9 mouse cellular contexts compared by ENCODE assay signal in the genomic region with DNA sequence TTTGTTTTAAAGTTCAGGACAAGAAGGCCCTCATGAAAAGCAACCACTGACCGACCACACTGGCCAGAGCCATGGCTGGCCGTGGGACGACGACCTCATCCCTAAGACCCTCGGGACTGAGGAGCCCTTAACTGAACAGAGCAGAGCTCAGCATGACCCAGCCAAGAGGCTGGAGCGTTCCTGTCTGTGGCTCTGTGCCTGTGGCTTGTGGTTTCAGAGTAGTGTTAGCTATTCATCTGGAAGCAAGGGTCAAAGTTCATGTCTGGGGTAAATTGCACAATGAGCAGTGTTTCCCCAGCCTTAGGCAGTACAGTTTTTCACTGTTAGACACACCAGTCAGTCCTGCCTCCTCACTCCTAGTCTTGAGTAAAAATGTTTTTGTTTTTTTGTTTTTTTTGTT. TPM values are rescaled to one million over a fixed set of nuclear protein-coding genes. Genes with fewer than 3 reads are reported as not detected.
DNase-seq lines count a peak whose midpoint lies in the region; ATAC-seq and TF ChIP-seq lines count a peak whose summit lies in the region.
"Had no signal": no experiment of that assay in that cellular context is flagged by ENCODE, and none has a peak within 500 bp of the region (broad histone marks: within the 10 kb centered on the region; RNA-seq: fewer than 3 reads in every experiment).

No protein-coding gene starts in this region.

- 12% methylated on average over 6 of the region's 6 CpGs for WGBS in forebrain, embryonic 11.5 days
- WGBS in forebrain, embryonic 14.5 days, result 19% methylated on average over 6 of the region's 6 CpGs
- WGBS in intestine, embryonic 14.5 days, result 35% methylated on average over 6 of the region's 6 CpGs
- WGBS in liver, postnatal 0 days (ENCODE audit: insufficient replicate concordance), result 16% methylated on average over 6 of the region's 6 CpGs

- intact Hi-C loops in left cerebral cortex, postnatal 36 days (cut with DNase I), result loop anchor here (5.0 kb wide), 1 partner anchor 105 kb away; the partner anchor contains the start of gene Copg1

- no peak for TF ChIP-seq RAD21 in MEL (IDR thresholded peaks at IDR 0.05; ENCODE audit: low read depth, low read length)

- no peak overlapping the region for H3K4me2 ChIP-seq in forebrain, embryonic 11.5 days (ENCODE audit: low read depth, low read length, severe bottlenecking)
- no peak overlapping the region for H3K4me2 ChIP-seq in forebrain, embryonic 14.5 days (ENCODE audit: low read length)
- H3K4me2 ChIP-seq in intestine, embryonic 14.5 days (ENCODE audit: low read length), result no peak overlapping the region
- no peak overlapping the region for H3K4me2 ChIP-seq in liver, postnatal 0 days (ENCODE audit: low read depth, low read length)

- H3K79me2 ChIP-seq in MEL (ENCODE audit: control insufficient read depth, insufficient read depth, low read length, poor library complexity), result no peaks in the 10 kb centered on the region

- peak; percentile 52 for DNase-seq in forebrain, embryonic 11.5 days (ENCODE audit: low spot score)
- DNase-seq in forebrain, embryonic 14.5 days (ENCODE audit: low spot score), result no peak
- peak; percentile 48 for DNase-seq in MEL (ENCODE audit: low read depth, low spot score)
- no peak for DNase-seq in intestine, embryonic 14.5 days (ENCODE audit: low spot score)
- peak; percentile 72 for DNase-seq in liver, postnatal 0 days
- no peak for DNase-seq in thymus, postnatal 25 days
- no peak for DNase-seq in left cerebral cortex, postnatal 36 days (ENCODE audit: low spot score in 2 of 2)
- DNase-seq in cerebellum, adult 11-12 months, result no peak

- TF ChIP-seq EP300 in MEL (IDR thresholded peaks at IDR 0.05; ENCODE audit: low read depth in 1 of 2, low read length in 2 of 2), result no peak
- TF ChIP-seq EP300 in liver, postnatal 0 days (IDR thresholded peaks at IDR 0.05; ENCODE audit: low read depth), result no peak

- H3K4me3 ChIP-seq in forebrain, embryonic 11.5 days (ENCODE audit: low read depth, low read length), result no peak overlapping the region
- no peak overlapping the region for H3K4me3 ChIP-seq in forebrain, embryonic 14.5 days (ENCODE audit: low read depth, low read length)
- no peak overlapping the region for H3K4me3 ChIP-seq in MEL (ENCODE audit: control insufficient read depth in 1 of 2, insufficient read depth in 1 of 2, low read depth in 2 of 2, low read length in 2 of 2)
- H3K4me3 ChIP-seq in intestine, embryonic 14.5 days (ENCODE audit: low read depth, low read length), result no peak overlapping the region
- H3K4me3 ChIP-seq in liver, postnatal 0 days (ENCODE audit: low read depth, low read length), result no peak overlapping the region
- H3K4me3 ChIP-seq: erythroblast, embryonic 14.5 days had no signal

- H3K9me3 ChIP-seq in forebrain, embryonic 11.5 days (ENCODE audit: control insufficient read depth, low read length), result no peaks in the 10 kb centered on the region
- no peaks in the 10 kb centered on the region for H3K9me3 ChIP-seq in forebrain, embryonic 14.5 days (replicated peaks; ENCODE audit: control insufficient read depth, low read length)
- no peaks in the 10 kb centered on the region for H3K9me3 ChIP-seq in MEL (replicated peaks; ENCODE audit: insufficient read depth, low read length)
- H3K9me3 ChIP-seq in intestine, embryonic 14.5 days (ENCODE audit: control insufficient read depth, low read length), result no peaks in the 10 kb centered on the region
- H3K9me3 ChIP-seq in liver, postnatal 0 days (ENCODE audit: low read length), result no peaks in the 10 kb centered on the region

- no peak for TF ChIP-seq POLR2A in MEL (IDR thresholded peaks at IDR 0.05; ENCODE audit: control insufficient read depth in 1 of 2, insufficient read depth in 1 of 2, low read depth in 1 of 2, low read length in 2 of 2, poor library complexity in 1 of 2)

- H3K4me1 ChIP-seq in forebrain, embryonic 11.5 days (replicated peaks; ENCODE audit: control insufficient read depth, insufficient read depth, low read length), result peaks cover 25% of the 10 kb centered on the region
- peaks cover 25% of the 10 kb centered on the region for H3K4me1 ChIP-seq in forebrain, embryonic 14.5 days (ENCODE audit: control insufficient read depth, insufficient read depth, low read length)
- H3K4me1 ChIP-seq in MEL (ENCODE audit: control insufficient read depth in 1 of 2, insufficient read depth in 2 of 2, low read length in 2 of 2), result peaks cover 16 to 23% of the 10 kb centered on the region in 2 experiments
- H3K4me1 ChIP-seq in intestine, embryonic 14.5 days (replicated peaks; ENCODE audit: control insufficient read depth, insufficient read depth, low read length), result peaks cover 19% of the 10 kb centered on the region
- H3K4me1 ChIP-seq in liver, postnatal 0 days (ENCODE audit: insufficient read depth), result peaks cover 26% of the 10 kb centered on the region

- peak; percentile 21; the same call in 1 of the 2 replicates for ATAC-seq in forebrain, embryonic 11.5 days (replicated peaks; ENCODE audit: low FRiP score)
- ATAC-seq in forebrain, embryonic 14.5 days, result no peak
- ATAC-seq in intestine, embryonic 14.5 days (replicated peaks; ENCODE audit: low FRiP score, low TSS enrichment, low read depth), result 0 out of 2 replicates have a peak, but pooled peaks have one; percentile 41
- peak; percentile 81 for ATAC-seq in liver, postnatal 0 days

- TF ChIP-seq CTCF in MEL (IDR thresholded peaks at IDR 0.05 in 2 of 3, conservative IDR thresholded peaks at IDR 0.05 in 1 of 3; ENCODE audit: control insufficient read depth in 1 of 3, insufficient read depth in 1 of 3, low read depth in 2 of 3, low read length in 3 of 3, poor library complexity in 1 of 3, severe bottlenecking in 1 of 3), result no peak
- no peak for TF ChIP-seq CTCF in liver, postnatal 0 days (IDR thresholded peaks at IDR 0.05; ENCODE audit: low read depth)

- H3K36me3 ChIP-seq in forebrain, embryonic 11.5 days (ENCODE audit: control insufficient read depth, insufficient read depth, low read length), result no peaks in the 10 kb centered on the region; the same call in 1 of the 2 replicates
- peaks cover 10% of the 10 kb centered on the region; the same call in 1 of the 2 replicates for H3K36me3 ChIP-seq in forebrain, embryonic 14.5 days (ENCODE audit: control insufficient read depth, insufficient read depth, low read length)
- H3K36me3 ChIP-seq in MEL (ENCODE audit: control insufficient read depth in 1 of 2, insufficient read depth in 2 of 2, low read length in 2 of 2), result peaks cover 0 to 20% of the 10 kb centered on the region in 2 experiments; a peak in 2 of 4 replicates
- 0 out of 2 replicates have a peak, but pooled peaks cover 3% of the 10 kb centered on the region for H3K36me3 ChIP-seq in intestine, embryonic 14.5 days (ENCODE audit: control insufficient read depth, insufficient read depth, low read length)
- H3K36me3 ChIP-seq in liver, postnatal 0 days (replicated peaks; ENCODE audit: insufficient read depth, low read length), result no peaks in the 10 kb centered on the region; the same call in 1 of the 2 replicates

- peak overlapping the region; percentile 32; the same call in 1 of the 2 replicates for H3K9ac ChIP-seq in forebrain, embryonic 11.5 days (ENCODE audit: low read length)
- H3K9ac ChIP-seq in forebrain, embryonic 14.5 days (ENCODE audit: low read length), result no peak overlapping the region
- no peak overlapping the region for H3K9ac ChIP-seq in MEL (ENCODE audit: control insufficient read depth, low read depth, low read length, poor library complexity, severe bottlenecking)
- no peak overlapping the region for H3K9ac ChIP-seq in intestine, embryonic 14.5 days (ENCODE audit: low read length)
- H3K9ac ChIP-seq in liver, postnatal 0 days (replicated peaks), result no peak overlapping the region

- peak overlapping the region; percentile 77 for H3K27ac ChIP-seq in forebrain, embryonic 11.5 days (ENCODE audit: low read depth, low read length)
- H3K27ac ChIP-seq in forebrain, embryonic 14.5 days (ENCODE audit: low read depth, low read length), result no peak overlapping the region
- no peak overlapping the region for H3K27ac ChIP-seq in MEL (ENCODE audit: control insufficient read depth, low read depth, low read length)
- H3K27ac ChIP-seq in intestine, embryonic 14.5 days (ENCODE audit: low read depth), result no peak overlapping the region
- peak overlapping the region; percentile 82 for H3K27ac ChIP-seq in liver, postnatal 0 days (ENCODE audit: low read depth)

- H3K27me3 ChIP-seq in forebrain, embryonic 11.5 days (ENCODE audit: control insufficient read depth, insufficient read depth, low read length), result no peaks in the 10 kb centered on the region
- no peaks in the 10 kb centered on the region for H3K27me3 ChIP-seq in forebrain, embryonic 14.5 days (replicated peaks; ENCODE audit: control insufficient read depth, insufficient read depth, low read length)
- no peaks in the 10 kb centered on the region for H3K27me3 ChIP-seq in MEL (ENCODE audit: control insufficient read depth in 1 of 2, insufficient read depth in 2 of 2, low read length in 2 of 2)
- H3K27me3 ChIP-seq in intestine, embryonic 14.5 days (replicated peaks; ENCODE audit: control insufficient read depth, insufficient read depth, low read length), result no peaks in the 10 kb centered on the region
- no peaks in the 10 kb centered on the region for H3K27me3 ChIP-seq in liver, postnatal 0 days (ENCODE audit: insufficient read depth, low read length)

TF ChIP-seq in MEL, 35 proteins besides CTCF, POLR2A, EP300 and RAD21 (continues in another document):
- TF ChIP-seq MAZ (IDR thresholded peaks at IDR 0.05; ENCODE audit: low read depth, low read length) (no peak), KAT2A (conservative IDR thresholded peaks at IDR 0.05; ENCODE audit: low read depth, low read length) (no peak), ZNF384 (IDR thresholded peaks at IDR 0.05; ENCODE audit: low read depth, low read length) (no peak)

RNA-seq across cellular contexts. Expression of gene H1fx, which starts 11.3 kb away (rescaled TPM):
- 144 and 158 TPM in 2 replicates for polyA plus RNA-seq in forebrain, embryonic 11.5 days (2014; fragmentation: Nextera tagmentation; extraction: Ambion mirVana)
- 20.5 and 27.0 TPM in 2 replicates for polyA plus RNA-seq in forebrain, embryonic 14.5 days (2014; fragmentation: Nextera tagmentation; extraction: Ambion mirVana)
- not detected in 2 replicates for total RNA-seq in MEL (2012; rRNA removed)
- not detected for polyA plus RNA-seq in MEL (2012; ENCODE audit: insufficient read depth in 1 of 2, insufficient read length in 2 of 2, low read depth in 1 of 2, low replicate concordance in 2 of 2, missing spikeins in 1 of 2)
- polyA plus RNA-seq in intestine, embryonic 14.5 days (2014; fragmentation: Nextera tagmentation; extraction: Ambion mirVana), result 18.5 and 21.1 TPM in 2 replicates
- polyA plus RNA-seq in liver, postnatal 0 days (2015; fragmentation: Nextera tagmentation; extraction: Ambion mirVana), result 2.0 and 2.5 TPM in 2 replicates
- total RNA-seq in left cerebral cortex, postnatal 36 days (2021), result 10 to 100 TPM; 60.4 to 73.0 TPM

RNA-seq across cellular contexts. Expression of gene Rab7, which starts 52.3 kb away (rescaled TPM):
- 232 and 244 TPM in 2 replicates for polyA plus RNA-seq in forebrain, embryonic 11.5 days (2014; fragmentation: Nextera tagmentation; extraction: Ambion mirVana)
- polyA plus RNA-seq in forebrain, embryonic 14.5 days (2014; fragmentation: Nextera tagmentation; extraction: Ambion mirVana), result 342 and 365 TPM in 2 replicates
- total RNA-seq in MEL (2012; rRNA removed), result 47.6 and 49.6 TPM in 2 replicates
- polyA plus RNA-seq in MEL (2012; ENCODE audit: insufficient read depth in 1 of 2, insufficient read length in 2 of 2, low read depth in 1 of 2, low replicate concordance in 2 of 2, missing spikeins in 1 of 2), result 100 to 1,000 TPM; 234 to 362 TPM
- 259 and 277 TPM in 2 replicates for polyA plus RNA-seq in intestine, embryonic 14.5 days (2014; fragmentation: Nextera tagmentation; extraction: Ambion mirVana)
- polyA plus RNA-seq in liver, postnatal 0 days (2015; fragmentation: Nextera tagmentation; extraction: Ambion mirVana), result 110 and 111 TPM in 2 replicates
- 100 to 1,000 TPM; 323 to 336 TPM for total RNA-seq in left cerebral cortex, postnatal 36 days (2021)

Comparison
In these comparisons a context has a peak if more than half of its experiments do, and no peak if none do; other contexts are left out.
1. DNase-seq: peak in forebrain, embryonic 11.5 days (single experiment), MEL (single experiment) and liver, postnatal 0 days (single experiment); none in forebrain, embryonic 14.5 days (single experiment), intestine, embryonic 14.5 days (single experiment), thymus, postnatal 25 days (single experiment), left cerebral cortex, postnatal 36 days (0 of 2) and cerebellum, adult 11-12 months (single experiment).
2. H3K27ac ChIP-seq: peak in forebrain, embryonic 11.5 days (single experiment) and liver, postnatal 0 days (single experiment); none in forebrain, embryonic 14.5 days (single experiment), MEL (single experiment) and intestine, embryonic 14.5 days (single experiment).